Mouse (Mus musculus) urinary bladder, postnatal 25 days (tissue): ENCODE measurements around the gene Itga6.

Experiments
- DNase-seq: peaks from one replicate; pipeline ENCODE4 v3.0.0; 2022; ENCODE audit warnings: low spot score

Gene Itga6

GRCm38 (mm10) chr2:71805611-71806567 is 60.5 kb downstream of the Itga6 start:
- no peak for DNase-seq

DNA sequence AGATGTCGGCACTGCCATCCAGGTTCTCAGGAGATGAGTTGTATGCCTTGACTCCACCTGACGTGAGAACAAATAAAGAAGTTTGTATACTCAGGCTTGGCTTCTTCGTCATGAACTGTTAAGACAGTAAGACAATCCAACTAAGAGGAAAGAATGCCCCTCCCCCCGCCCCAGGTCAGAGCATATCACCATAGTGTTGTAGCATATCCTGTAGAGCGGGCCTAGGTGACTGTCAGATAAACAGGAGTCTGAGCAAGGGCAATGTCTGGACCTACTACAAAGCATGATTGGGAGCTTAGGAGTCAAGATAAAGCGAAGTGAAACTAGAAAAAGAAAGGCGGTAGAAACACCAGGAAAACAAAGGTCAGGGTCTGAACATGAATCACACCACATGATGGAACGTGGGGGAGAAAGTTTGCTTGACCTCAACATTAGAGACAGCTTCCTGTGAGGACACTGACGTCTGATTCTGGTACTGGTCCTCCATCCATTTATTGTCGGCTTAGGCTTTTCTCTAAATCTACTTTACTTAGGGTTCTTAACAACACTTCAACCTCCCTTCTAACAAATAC is 64.0 kb downstream of the Itga6 start:
- no peak for DNase-seq

DNA sequence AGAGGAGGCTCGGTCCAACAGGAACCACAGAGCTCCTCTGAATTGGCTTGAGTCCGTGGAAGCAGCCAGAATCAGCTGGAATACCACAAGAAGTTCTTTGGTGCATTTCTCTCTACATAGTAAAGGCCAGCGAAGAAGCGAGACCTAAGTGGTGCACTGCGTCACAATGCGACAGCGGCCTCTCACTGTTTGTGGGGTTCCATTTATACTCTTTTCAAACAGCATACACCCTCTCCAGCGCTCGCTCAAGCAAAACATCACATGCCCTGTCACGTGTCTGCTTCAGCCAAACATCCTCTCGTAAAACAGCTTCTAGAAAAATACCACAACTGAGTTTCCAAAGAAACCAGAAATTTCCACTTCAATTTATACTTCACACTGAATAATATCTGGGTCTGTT is 64.6 kb downstream of the Itga6 start:
- DNase-seq = no peak

DNA sequence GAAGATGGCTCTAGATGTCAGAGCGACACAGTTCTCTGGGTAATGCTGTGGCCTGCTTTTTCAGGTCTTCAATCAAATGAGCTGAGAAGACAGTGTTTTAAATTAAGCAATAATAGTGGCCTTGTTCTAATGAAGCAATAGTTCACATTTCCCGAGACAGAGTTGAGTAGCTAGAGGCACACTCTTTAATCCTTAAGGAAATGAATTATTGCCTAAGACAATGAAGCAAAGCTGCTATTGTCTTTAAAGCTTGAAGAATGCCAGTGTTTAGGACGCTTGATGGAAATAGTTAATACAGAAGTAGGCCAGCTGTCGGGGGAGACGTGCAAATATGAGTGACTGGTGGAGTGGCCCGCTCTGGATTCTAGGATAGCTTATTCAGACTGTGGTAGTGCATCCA is 65.5 kb downstream of the Itga6 start:
- DNase-seq = no peak

DNA sequence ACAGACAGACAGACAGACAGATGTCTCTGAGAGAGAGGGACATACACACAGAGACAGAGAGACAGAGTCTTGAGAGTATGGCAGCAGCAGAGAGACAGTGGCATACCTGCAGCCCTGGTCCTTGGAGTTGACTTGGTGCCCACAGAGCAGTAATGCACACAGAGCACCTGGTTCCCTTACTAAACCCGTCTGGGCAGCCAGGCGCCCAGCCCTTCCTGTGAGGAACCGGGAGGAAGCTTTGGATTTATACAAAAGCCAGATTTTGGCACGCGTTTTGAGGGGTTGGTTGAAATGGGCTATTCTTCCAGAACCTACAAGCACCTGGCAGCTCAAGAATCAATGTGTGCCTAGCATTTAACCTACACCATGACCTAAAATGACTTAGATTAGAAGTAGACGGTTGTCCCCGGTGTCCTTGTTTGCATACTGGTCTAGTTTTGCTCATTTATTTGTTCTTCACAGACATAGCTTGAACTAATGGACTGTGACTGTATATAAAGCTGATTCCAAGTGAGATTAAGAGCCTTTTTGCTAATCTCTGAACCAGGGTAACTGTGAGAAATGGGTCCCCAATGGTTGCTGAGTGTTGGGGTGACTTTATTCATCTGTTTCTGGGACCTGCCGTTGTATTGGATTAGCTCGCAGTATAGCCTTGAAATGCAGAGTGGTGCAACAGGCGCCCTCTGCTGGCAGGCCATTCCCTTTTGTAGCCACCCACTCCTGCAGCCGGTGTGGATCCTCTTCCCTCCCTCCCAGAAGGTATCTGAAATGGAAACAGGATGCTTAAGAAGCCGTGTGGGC is 67.0 kb downstream of the Itga6 start:
- peak; percentile 76 for DNase-seq

- DNase-seq = no peak
Observed at GRCm38 (mm10) chr2:71813022-71813358, 67.6 kb downstream of the Itga6 start.

GRCm38 (mm10) chr2:71813371-71813770 is 68.0 kb downstream of the Itga6 start:
- DNase-seq = no peak

GRCm38 (mm10) chr2:71814016-71814415 is 68.6 kb downstream of the Itga6 start:
- DNase-seq = no peak

GRCm38 (mm10) chr2:71815279-71815678 is 69.9 kb downstream of the Itga6 start:
- no peak for DNase-seq

DNA sequence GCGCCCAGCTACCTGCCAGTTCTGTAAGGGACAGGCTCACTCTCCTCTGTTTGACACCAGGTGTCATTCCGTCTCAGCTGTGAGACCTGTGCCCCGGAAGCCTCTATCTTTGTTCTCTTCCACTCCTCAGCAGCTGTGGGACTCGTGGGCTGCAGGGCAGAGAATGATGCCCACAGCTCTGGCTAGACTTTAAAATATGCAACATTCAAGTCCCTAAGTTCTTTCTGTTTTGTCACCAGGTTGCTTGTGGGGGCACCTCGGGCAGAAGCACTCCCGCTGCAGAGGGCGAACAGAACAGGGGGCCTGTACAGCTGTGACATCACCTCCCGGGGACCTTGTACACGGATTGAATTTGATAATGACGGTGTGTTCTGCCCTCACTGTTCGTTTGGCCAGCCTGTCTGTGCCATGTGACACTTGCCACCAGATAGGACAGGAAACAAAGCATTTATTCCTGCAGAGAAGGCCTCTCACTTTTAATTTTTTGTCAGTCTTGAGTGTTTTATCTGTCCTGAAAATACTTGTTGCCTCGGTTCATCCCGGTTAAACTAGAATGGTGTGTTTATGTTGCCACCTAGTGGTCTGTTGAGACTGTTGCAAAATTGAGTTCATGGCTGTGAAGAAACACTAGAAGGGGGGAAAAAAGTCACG is 71.1 kb downstream of the Itga6 start:
- DNase-seq = no peak

- no peak for DNase-seq
Observed at GRCm38 (mm10) chr2:71824146-71824545, 78.7 kb downstream of the Itga6 start.

- DNase-seq = no peak
Observed at GRCm38 (mm10) chr2:71827711-71828110, 82.3 kb downstream of the Itga6 start.

- no peak for DNase-seq
Observed at GRCm38 (mm10) chr2:71828928-71829327, 83.5 kb downstream of the Itga6 start.

DNA sequence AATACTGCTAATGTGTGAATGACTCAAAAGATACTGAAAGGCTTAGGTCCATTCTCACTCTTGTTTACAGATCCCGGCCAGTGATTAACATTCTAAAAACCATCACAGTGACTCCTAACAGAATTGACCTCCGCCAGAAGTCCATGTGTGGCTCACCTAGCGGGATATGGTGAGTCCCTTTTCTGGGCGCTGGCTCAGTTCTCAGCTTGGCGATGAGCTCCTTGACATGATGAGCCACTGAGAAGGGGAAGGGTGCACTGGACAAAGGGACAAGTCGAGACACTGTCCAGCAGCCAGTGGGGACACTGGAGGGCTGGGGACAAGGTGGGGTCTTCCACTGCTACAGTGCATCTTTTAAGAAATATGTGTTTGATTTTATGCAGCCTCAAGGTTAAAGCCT is 88.2 kb downstream of the Itga6 start:
- DNase-seq = no peak

GRCm38 (mm10) chr2:71834371-71834770 is 89.0 kb downstream of the Itga6 start:
- no peak for DNase-seq

- no peak for DNase-seq
Observed at GRCm38 (mm10) chr2:71835556-71835955, 90.1 kb downstream of the Itga6 start.

DNA sequence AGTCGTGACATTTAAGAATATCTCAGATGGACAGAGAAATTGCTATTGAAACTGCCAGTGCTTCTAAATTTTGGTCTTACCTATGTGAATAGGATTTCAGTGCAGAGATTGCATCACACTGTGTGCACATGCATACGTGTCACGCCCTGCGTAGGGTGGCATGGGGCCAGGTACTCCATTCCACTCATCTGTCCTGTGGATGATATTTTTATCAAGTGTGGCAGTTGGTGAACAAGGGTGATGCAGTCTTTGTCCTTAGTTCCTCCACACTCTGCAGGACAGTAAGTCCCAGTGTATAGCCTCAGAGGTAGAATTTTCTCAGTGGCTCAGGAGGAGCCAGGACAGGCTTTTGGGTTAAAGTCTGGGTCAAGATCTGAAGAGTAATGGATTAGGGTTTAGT is 90.8 kb downstream of the Itga6 start:
- DNase-seq = no peak

DNA sequence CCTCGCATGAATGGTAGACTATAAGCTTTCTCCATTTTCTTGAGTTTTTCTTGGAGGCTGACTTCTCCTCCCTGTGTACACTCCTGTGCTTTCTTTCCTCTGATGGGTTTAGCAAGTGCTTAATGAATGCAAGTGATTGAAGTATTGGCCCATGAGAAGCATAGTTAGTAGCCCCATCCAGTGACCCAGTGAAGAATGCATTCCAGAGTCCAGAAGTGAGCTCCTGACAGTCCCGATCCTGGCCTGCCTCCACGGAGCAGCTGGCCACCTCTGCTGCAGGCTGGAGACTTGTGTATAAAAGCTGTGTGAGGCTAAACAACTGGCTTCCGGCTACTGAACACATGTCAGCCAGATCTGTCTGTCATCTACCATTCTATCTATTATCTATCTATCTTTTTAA is 91.8 kb downstream of the Itga6 start:
- DNase-seq = no peak

- peak; percentile 67 for DNase-seq
Observed at GRCm38 (mm10) chr2:71837791-71838190, 92.4 kb downstream of the Itga6 start.

DNA sequence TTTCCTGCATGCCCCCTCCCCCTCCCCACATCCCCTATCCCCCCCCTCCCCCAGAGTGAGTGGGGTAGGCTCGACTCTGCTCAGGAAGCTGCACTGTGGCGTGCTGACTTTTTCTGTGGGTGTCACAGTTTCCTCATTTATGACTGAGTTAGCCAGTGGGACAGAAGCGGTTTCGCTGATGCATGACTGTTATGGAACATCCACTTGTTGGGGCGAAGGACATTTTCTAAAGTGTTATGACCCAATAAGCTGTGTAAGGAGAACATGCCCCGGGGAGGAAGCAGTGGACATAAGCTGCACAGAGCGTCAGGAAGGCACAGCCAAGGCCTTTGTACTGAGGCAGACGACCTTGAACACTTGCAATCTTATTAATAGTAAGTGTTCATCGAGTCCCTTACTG is 97.9 kb downstream of the Itga6 start:
- DNase-seq = no peak

DNA sequence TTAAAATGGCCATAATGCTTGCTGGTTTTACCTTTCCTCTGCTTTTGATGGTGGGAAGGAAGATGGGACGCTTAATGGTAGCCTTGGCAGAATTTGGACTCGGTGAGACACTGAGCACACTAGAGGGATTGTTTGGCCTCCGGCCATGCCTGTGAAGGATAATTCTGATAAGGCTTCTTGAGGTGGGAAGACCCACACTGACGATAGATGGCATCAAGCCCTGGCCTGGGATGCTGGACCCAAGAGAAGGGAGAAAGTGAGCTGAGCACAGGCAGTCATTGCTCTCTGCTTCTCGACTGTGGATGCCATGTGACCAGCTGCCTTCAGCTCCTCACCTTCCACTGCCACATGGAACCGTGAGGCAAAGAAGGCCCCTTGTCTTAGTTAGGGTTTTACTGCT is 99.5 kb downstream of the Itga6 start:
- no peak for DNase-seq

DNA sequence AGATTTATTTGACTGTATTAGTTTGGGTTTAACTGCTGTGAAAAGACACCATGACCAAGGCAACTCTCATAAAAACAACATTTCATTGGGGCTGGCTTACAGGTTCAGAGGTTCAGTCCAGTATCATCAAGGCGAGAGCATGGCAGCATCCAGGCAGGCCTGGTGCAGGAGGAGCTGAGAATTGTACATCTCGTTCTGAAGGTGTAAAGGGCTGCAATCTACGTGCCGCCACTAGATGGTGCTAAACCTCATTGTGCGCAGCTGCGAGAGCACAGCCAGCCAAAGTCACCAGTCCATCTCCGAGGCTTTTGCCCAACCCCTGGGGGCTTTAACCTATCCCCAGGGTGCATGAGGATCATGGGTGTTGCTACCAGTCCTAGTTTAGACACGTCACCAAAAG is 106.7 kb downstream of the Itga6 start:
- DNase-seq = peak; percentile 30
